Mouse (Mus musculus): ENCODE data around the gene Isoc2b. TPM values are rescaled to one million over a fixed set of nuclear protein-coding genes. Genes with fewer than 3 reads are reported as not detected.
"Not testable (repeated sequence)": the region's sequence is repeated elsewhere in the genome, so short reads cannot be mapped to it uniquely, and the experiment has no call there.

Gene Isoc2b
- polyA plus RNA-seq, 1 experiment, result 3.8 TPM

GRCm38 (mm10) chr7:4899649-4900522 lies 29.8 kb upstream of the Isoc2b start:
- H3K9ac ChIP-seq (ENCODE audit: low read depth, poor library complexity, severe bottlenecking), result peak overlapping the region; percentile 40

GRCm38 (mm10) chr7:4898851-4899648 lies 29.0 kb upstream of the Isoc2b start:
- H3K4me1 ChIP-seq (ENCODE audit: control insufficient read depth, insufficient read depth, low read length), result peaks cover 8% of the 10 kb centered on the region

More at GRCm38 (mm10) chr7:4899649-4900522, 29.8 kb upstream of the Isoc2b start:
- Histone ChIP-seq H3K9me3 (replicated peaks; ENCODE audit: control insufficient read depth, insufficient read depth, low read length, poor library complexity, severe bottlenecking) (no peaks in the 10 kb centered on the region), H3K4me1 (ENCODE audit: control insufficient read depth, insufficient read depth, low read length) (peaks cover 5% of the 10 kb centered on the region), H3K27me3 (ENCODE audit: control insufficient read depth, insufficient read depth, low read length, poor library complexity, severe bottlenecking) (no peaks in the 10 kb centered on the region), H3K27ac (ENCODE audit: insufficient read depth, low read length) (peak overlapping the region; percentile 49; the same call in 1 of the 2 replicates), H3K4me3 (ENCODE audit: low read depth, low read length) (peak overlapping the region; percentile 14; the same call in 1 of the 2 replicates), H3K36me3 (ENCODE audit: control insufficient read depth, insufficient read depth, low read length, poor library complexity, severe bottlenecking) (no peaks in the 10 kb centered on the region)
- TF ChIP-seq EP300 (IDR thresholded peaks at IDR 0.05; ENCODE audit: insufficient read depth, low read depth, low read length), result no peak

GRCm38 (mm10) chr7:4895186-4895585 lies 25.1 kb upstream of the Isoc2b start:
- Histone ChIP-seq H3K4me3 (ENCODE audit: low read depth, low read length) (no peak overlapping the region), H3K9me3 (replicated peaks; ENCODE audit: control insufficient read depth, insufficient read depth, low read length, poor library complexity, severe bottlenecking) (no peaks in the 10 kb centered on the region), H3K36me3 (ENCODE audit: control insufficient read depth, insufficient read depth, low read length, poor library complexity, severe bottlenecking) (no peaks in the 10 kb centered on the region), H3K27ac (ENCODE audit: insufficient read depth, low read length) (0 out of 2 replicates have a peak overlapping the region, but pooled peaks have one; percentile 13), H3K4me1 (ENCODE audit: control insufficient read depth, insufficient read depth, low read length) (peaks cover 8% of the 10 kb centered on the region), H3K27me3 (ENCODE audit: control insufficient read depth, insufficient read depth, low read length, poor library complexity, severe bottlenecking) (no peaks in the 10 kb centered on the region), H3K9ac (ENCODE audit: low read depth, poor library complexity, severe bottlenecking) (no peak overlapping the region)
- TF ChIP-seq EP300 (IDR thresholded peaks at IDR 0.05; ENCODE audit: insufficient read depth, low read depth, low read length) (peak; percentile 81; the same call in 1 of the 2 replicates), CTCF (IDR thresholded peaks at IDR 0.05; ENCODE audit: low read depth, low read length) (no peak)

More at GRCm38 (mm10) chr7:4898851-4899648, 29.0 kb upstream of the Isoc2b start:
- peak overlapping the region; percentile 14; the same call in 1 of the 2 replicates for H3K4me3 ChIP-seq (ENCODE audit: low read depth, low read length)
- H3K36me3 ChIP-seq (ENCODE audit: control insufficient read depth, insufficient read depth, low read length, poor library complexity, severe bottlenecking), result no peaks in the 10 kb centered on the region
- H3K27ac ChIP-seq (ENCODE audit: insufficient read depth, low read length), result no peak overlapping the region
- no peaks in the 10 kb centered on the region for H3K27me3 ChIP-seq (ENCODE audit: control insufficient read depth, insufficient read depth, low read length, poor library complexity, severe bottlenecking)
- H3K9me3 ChIP-seq (replicated peaks; ENCODE audit: control insufficient read depth, insufficient read depth, low read length, poor library complexity, severe bottlenecking), result no peaks in the 10 kb centered on the region
- no peak for TF ChIP-seq POLR2A (IDR thresholded peaks at IDR 0.05; ENCODE audit: insufficient read depth, low read length)
- TF ChIP-seq CTCF (IDR thresholded peaks at IDR 0.05; ENCODE audit: low read depth, low read length), result no peak
- TF ChIP-seq EP300 (IDR thresholded peaks at IDR 0.05; ENCODE audit: insufficient read depth, low read depth, low read length), result no peak
- H3K9ac ChIP-seq (ENCODE audit: low read depth, poor library complexity, severe bottlenecking), result peak overlapping the region; percentile 40

GRCm38 (mm10) chr7:4886680-4887079 lies 16.6 kb upstream of the Isoc2b start:
- H3K4me1 ChIP-seq (ENCODE audit: control insufficient read depth, insufficient read depth, low read length), result no peaks in the 10 kb centered on the region
- H3K36me3 ChIP-seq (ENCODE audit: control insufficient read depth, insufficient read depth, low read length, poor library complexity, severe bottlenecking), result no peaks in the 10 kb centered on the region; the same call in 1 of the 2 replicates
- no peaks in the 10 kb centered on the region for H3K27me3 ChIP-seq (ENCODE audit: control insufficient read depth, insufficient read depth, low read length, poor library complexity, severe bottlenecking)
- H3K9ac ChIP-seq (ENCODE audit: low read depth, poor library complexity, severe bottlenecking), result no peak overlapping the region
- TF ChIP-seq POLR2A (IDR thresholded peaks at IDR 0.05; ENCODE audit: insufficient read depth, low read length), result no peak
- no peak overlapping the region for H3K4me3 ChIP-seq (ENCODE audit: low read depth, low read length)
- H3K9me3 ChIP-seq (replicated peaks; ENCODE audit: control insufficient read depth, insufficient read depth, low read length, poor library complexity, severe bottlenecking), result no peaks in the 10 kb centered on the region; the same call in 1 of the 2 replicates
- no peak overlapping the region for H3K27ac ChIP-seq (ENCODE audit: insufficient read depth, low read length)

- H3K36me3 ChIP-seq (ENCODE audit: control insufficient read depth, insufficient read depth, low read length, poor library complexity, severe bottlenecking); H3K27ac ChIP-seq (ENCODE audit: insufficient read depth, low read length); H3K9ac ChIP-seq (ENCODE audit: low read depth, poor library complexity, severe bottlenecking); H3K4me1 ChIP-seq (ENCODE audit: control insufficient read depth, insufficient read depth, low read length); H3K9me3 ChIP-seq (replicated peaks; ENCODE audit: control insufficient read depth, insufficient read depth, low read length, poor library complexity, severe bottlenecking); H3K4me3 ChIP-seq (ENCODE audit: low read depth, low read length); H3K27me3 ChIP-seq (ENCODE audit: control insufficient read depth, insufficient read depth, low read length, poor library complexity, severe bottlenecking): not testable (repeated sequence)
Measured at GRCm38 (mm10) chr7:4879036-4879435, 9.0 kb upstream of the Isoc2b start.

GRCm38 (mm10) chr7:4878186-4878585 lies 8.1 kb upstream of the Isoc2b start:
- H3K9ac ChIP-seq (ENCODE audit: low read depth, poor library complexity, severe bottlenecking), result 0 out of 2 replicates have a peak overlapping the region, but pooled peaks have one; percentile 11
- no peaks in the 10 kb centered on the region; the same call in 1 of the 2 replicates for H3K36me3 ChIP-seq (ENCODE audit: control insufficient read depth, insufficient read depth, low read length, poor library complexity, severe bottlenecking)
- no peaks in the 10 kb centered on the region for H3K27me3 ChIP-seq (ENCODE audit: control insufficient read depth, insufficient read depth, low read length, poor library complexity, severe bottlenecking)
- H3K4me1 ChIP-seq (ENCODE audit: control insufficient read depth, insufficient read depth, low read length), result no peaks in the 10 kb centered on the region
- H3K9me3 ChIP-seq (replicated peaks; ENCODE audit: control insufficient read depth, insufficient read depth, low read length, poor library complexity, severe bottlenecking), result no peaks in the 10 kb centered on the region; the same call in 1 of the 2 replicates
- no peak for TF ChIP-seq EP300 (IDR thresholded peaks at IDR 0.05; ENCODE audit: insufficient read depth, low read depth, low read length)
- no peak for TF ChIP-seq POLR2A (IDR thresholded peaks at IDR 0.05; ENCODE audit: insufficient read depth, low read length)
- peak; percentile 56 for TF ChIP-seq CTCF (IDR thresholded peaks at IDR 0.05; ENCODE audit: low read depth, low read length)
- H3K4me3 ChIP-seq (ENCODE audit: low read depth, low read length), result no peak overlapping the region
- H3K27ac ChIP-seq (ENCODE audit: insufficient read depth, low read length), result no peak overlapping the region

All from ES-Bruce4 (cell line).